Mouse (Mus musculus): ENCODE results near the gene H2al1f. TPM values are rescaled to one million over a fixed set of nuclear protein-coding genes. Genes with fewer than 3 reads are reported as not detected.
"Not testable (repeated sequence)": the region's sequence is repeated elsewhere in the genome, so short reads cannot be mapped to it uniquely, and the experiment has no call there.

The H2al1f gene
- polyA plus RNA-seq, 1 experiment: not detected

DNA sequence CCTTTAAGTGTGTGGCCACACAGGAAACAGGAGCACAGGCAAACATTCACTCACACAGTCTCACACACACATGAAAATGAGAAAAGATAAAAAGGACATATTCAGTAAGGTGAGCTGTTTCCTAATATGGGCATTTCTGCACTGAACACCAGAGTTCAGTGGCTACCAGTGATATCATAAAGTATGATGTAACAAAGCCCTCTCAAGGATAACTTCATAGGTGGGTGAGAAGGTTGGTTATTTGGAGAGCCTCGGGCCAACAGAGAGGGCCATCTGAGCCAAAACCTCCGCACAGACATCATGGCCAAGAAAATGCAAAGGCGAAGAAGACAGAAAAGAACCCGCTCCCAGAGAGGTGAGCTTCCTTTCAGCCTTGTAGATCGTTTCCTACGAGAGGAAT, 6.2 kb downstream of the H2al1f start, which contains the start of gene H2al1h:
Gene H2al1h (plus strand): TSS at position 301 of the 400 bp plus-strand sequence.
- H3K4me1 ChIP-seq (ENCODE audit: control insufficient read depth, insufficient read depth, low read length); DNase-seq; H3K4me3 ChIP-seq (replicated peaks; ENCODE audit: extremely low read depth, low read depth, low read length): not testable (repeated sequence)
- WGBS: no CpG with 5 or more reads among the region's 6 CpGs

DNA sequence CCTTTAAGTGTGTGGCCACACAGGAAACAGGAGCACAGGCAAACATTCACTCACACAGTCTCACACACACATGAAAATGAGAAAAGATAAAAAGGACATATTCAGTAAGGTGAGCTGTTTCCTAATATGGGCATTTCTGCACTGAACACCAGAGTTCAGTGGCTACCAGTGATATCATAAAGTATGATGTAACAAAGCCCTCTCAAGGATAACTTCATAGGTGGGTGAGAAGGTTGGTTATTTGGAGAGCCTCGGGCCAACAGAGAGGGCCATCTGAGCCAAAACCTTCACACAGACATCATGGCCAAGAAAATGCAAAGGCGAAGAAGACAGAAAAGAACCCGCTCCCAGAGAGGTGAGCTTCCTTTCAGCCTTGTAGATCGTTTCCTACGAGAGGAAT, 9.4 kb downstream of the H2al1f start, which contains the start of gene H2al1i:
Gene H2al1i (plus strand): TSS at position 301 of the 400 bp plus-strand sequence.
- H3K4me3 ChIP-seq (replicated peaks; ENCODE audit: extremely low read depth, low read depth, low read length); H3K4me1 ChIP-seq (ENCODE audit: control insufficient read depth, insufficient read depth, low read length); DNase-seq: not testable (repeated sequence)
- 85% methylated on average over 3 of the region's 5 CpGs for WGBS

DNA sequence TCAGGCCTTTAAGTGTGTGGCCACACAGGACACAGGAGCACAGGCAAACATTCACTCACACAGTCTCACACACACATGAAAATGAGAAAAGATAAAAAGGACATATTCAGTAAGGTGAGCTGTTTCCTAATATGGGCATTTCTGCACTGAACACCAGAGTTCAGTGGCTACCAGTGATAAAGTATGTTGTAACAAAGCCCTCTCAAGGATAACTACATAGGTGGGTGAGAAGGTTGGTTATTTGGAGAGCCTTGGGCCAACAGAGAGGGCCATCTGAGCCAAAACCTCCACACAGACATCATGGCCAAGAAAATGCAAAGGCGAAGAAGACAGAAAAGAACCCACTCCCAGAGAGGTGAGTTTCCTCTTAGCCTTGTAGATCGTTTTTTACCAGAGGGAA, 12.6 kb downstream of the H2al1f start, which contains the start of gene H2al1j:
Gene H2al1j (plus strand): TSS at position 301 of the 400 bp plus-strand sequence.
- WGBS: 80% methylated on average over 2 of the region's 2 CpGs
- not testable (repeated sequence) for H3K4me1 ChIP-seq (ENCODE audit: control insufficient read depth, insufficient read depth, low read length); H3K4me3 ChIP-seq (replicated peaks; ENCODE audit: extremely low read depth, low read depth, low read length); DNase-seq

DNA sequence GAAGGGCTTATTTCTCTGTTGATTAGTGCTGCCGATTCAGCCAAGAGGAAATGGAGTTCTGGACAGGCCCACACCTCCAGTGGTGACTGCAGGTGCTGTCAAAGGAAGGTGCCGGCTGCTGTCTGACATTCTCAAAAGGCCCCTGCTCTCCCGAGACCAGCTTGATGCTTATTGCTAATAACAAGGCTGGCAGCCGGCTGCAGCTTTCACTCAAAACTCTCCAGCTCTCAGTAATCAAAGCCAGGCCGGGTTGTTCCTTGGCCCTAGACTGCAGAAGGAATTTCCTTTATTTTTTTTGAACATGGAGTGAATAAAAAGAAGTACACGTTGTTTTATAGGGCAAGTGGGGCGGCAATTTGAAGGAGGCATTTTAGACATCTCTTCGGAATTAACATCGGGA, 30.8 kb downstream of the H2al1f start:
- no peak for DNase-seq
- no peak for TF ChIP-seq CTCF (IDR thresholded peaks at IDR 0.05; ENCODE audit: insufficient read depth, low read length)
- no peak for TF ChIP-seq POLR2A (IDR thresholded peaks at IDR 0.05; ENCODE audit: borderline replicate concordance, extremely low read depth, low read depth, low read length)
- Histone ChIP-seq H3K4me1 (ENCODE audit: control insufficient read depth, insufficient read depth, low read length) (no peaks in the 10 kb centered on the region), H3K4me3 (replicated peaks; ENCODE audit: extremely low read depth, low read depth, low read length) (no peak overlapping the region)
- WGBS: 66% methylated on average over 9 of the region's 9 CpGs

DNA sequence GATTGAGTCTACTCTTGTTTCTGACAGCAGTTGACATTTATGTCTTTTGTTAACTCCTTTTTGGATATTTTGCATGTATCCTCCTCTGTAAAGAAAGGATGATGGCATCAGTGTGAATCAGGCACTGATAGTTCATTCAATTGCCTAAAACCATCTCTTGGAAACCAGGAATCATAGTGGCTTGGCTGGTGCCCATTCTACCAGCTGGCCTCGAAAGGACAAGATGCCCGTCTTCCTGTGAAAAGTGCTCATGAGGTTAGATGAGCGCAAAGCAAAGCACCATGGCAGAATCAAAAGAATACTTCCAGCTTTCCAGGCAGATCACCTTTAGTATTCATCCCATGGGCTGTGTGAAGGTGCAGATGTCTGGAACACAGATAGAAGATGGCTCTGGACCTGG, 31.8 kb downstream of the H2al1f start:
- TF ChIP-seq CTCF (IDR thresholded peaks at IDR 0.05; ENCODE audit: insufficient read depth, low read length): no peak
- TF ChIP-seq POLR2A (IDR thresholded peaks at IDR 0.05; ENCODE audit: borderline replicate concordance, extremely low read depth, low read depth, low read length): no peak
- no peak overlapping the region for H3K4me3 ChIP-seq (replicated peaks; ENCODE audit: extremely low read depth, low read depth, low read length)
- WGBS: 87% methylated on average over 3 of the region's 3 CpGs
- H3K4me1 ChIP-seq (ENCODE audit: control insufficient read depth, insufficient read depth, low read length): no peaks in the 10 kb centered on the region
- no peak for DNase-seq

DNA sequence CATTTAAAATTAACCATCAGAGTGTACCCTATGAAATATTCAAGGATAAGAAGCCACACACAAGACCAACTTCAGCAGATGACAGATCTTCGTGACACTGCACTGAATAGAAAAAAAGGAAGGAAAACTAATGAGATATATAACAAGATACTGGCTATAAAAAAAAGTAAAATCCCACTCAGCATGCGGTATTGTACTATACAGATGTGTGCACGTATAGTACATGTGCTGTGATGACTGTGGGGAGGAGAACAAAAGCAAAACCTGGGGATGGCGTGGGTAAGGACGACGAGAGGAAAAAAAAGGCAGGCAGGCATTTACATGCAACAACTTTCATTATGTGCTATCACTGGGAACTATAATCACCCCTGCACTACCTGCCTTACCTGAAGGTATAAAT, 45.9 kb downstream of the H2al1f start:
- 72% methylated on average over 6 of the region's 6 CpGs for WGBS
- no peaks in the 10 kb centered on the region for H3K4me1 ChIP-seq (ENCODE audit: control insufficient read depth, insufficient read depth, low read length)
- no peak for DNase-seq
- TF ChIP-seq CTCF (IDR thresholded peaks at IDR 0.05; ENCODE audit: insufficient read depth, low read length) (no peak), POLR2A (IDR thresholded peaks at IDR 0.05; ENCODE audit: borderline replicate concordance, extremely low read depth, low read depth, low read length) (no peak)
- no peak overlapping the region for H3K4me3 ChIP-seq (replicated peaks; ENCODE audit: extremely low read depth, low read depth, low read length)

DNA sequence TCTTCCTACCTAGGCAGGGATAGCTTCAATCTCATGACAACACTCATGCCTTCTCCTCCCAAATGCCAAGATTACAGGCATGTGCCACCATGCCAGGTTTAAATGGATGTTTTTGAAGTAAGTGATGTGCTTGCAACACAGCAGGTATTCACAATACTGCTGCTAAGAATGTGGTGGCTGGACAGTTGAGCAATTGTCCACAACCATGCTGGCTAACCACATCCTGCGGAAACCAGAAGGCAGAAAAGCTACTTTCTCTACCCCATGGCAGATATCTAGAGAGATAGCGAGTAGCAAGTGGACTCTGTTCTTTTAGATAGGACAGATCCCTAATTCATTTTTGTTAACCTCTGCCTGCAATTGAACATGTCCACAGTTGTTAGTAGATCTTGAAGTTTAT, 46.3 kb downstream of the H2al1f start:
- H3K4me3 ChIP-seq (replicated peaks; ENCODE audit: extremely low read depth, low read depth, low read length): no peak overlapping the region
- no peak for DNase-seq
- H3K4me1 ChIP-seq (ENCODE audit: control insufficient read depth, insufficient read depth, low read length): no peaks in the 10 kb centered on the region
- WGBS: 80% methylated on average over 2 of the region's 2 CpGs
- TF ChIP-seq POLR2A (IDR thresholded peaks at IDR 0.05; ENCODE audit: borderline replicate concordance, extremely low read depth, low read depth, low read length) (no peak), CTCF (IDR thresholded peaks at IDR 0.05; ENCODE audit: insufficient read depth, low read length) (no peak)

DNA sequence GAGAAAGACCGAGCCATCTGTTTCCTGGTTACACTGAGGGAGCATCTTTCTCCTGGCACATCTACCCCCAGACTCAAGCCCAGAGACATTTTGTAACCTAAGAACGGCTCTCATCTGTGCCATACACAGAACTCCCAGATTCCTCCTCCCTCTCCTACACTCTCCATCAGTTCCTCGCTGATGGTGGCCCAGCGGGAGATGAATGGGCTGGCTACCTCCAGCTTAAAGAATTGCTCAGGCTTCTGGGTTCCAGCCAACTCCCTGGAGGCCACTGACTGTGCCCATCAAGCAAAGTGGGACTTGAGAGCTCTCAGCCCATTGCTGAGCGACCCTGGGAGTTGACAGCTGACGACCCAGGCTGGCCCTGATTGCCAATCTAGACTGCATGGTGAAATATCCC, 48.9 kb downstream of the H2al1f start:
- no peak for DNase-seq
- TF ChIP-seq POLR2A (IDR thresholded peaks at IDR 0.05; ENCODE audit: borderline replicate concordance, extremely low read depth, low read depth, low read length) (no peak), CTCF (IDR thresholded peaks at IDR 0.05; ENCODE audit: insufficient read depth, low read length) (no peak)
- Histone ChIP-seq H3K4me3 (replicated peaks; ENCODE audit: extremely low read depth, low read depth, low read length) (no peak overlapping the region), H3K4me1 (ENCODE audit: control insufficient read depth, insufficient read depth, low read length) (no peaks in the 10 kb centered on the region)
- 67% methylated on average over 6 of the region's 6 CpGs for WGBS

Other genes starting within 250 kb of the H2al1f start
- gene H2al1a, start 15.9 kb upstream of the H2al1f start, polyA plus RNA-seq (2012; rRNA removed): not detected in 2 replicates
- not detected in 2 replicates for gene H2al1b, start 12.7 kb upstream of the H2al1f start, polyA plus RNA-seq (2012; rRNA removed)
- gene H2al1c, start 9.5 kb upstream of the H2al1f start, polyA plus RNA-seq (2012; rRNA removed): not detected in 2 replicates
- gene H2al1d, start 6.3 kb upstream of the H2al1f start, polyA plus RNA-seq (2012; rRNA removed): not detected in 2 replicates
- not detected in 2 replicates for gene H2al1e, start 3.2 kb upstream of the H2al1f start, polyA plus RNA-seq (2012; rRNA removed)
- gene H2al1g, start 3.1 kb downstream of the H2al1f start, polyA plus RNA-seq (2012; rRNA removed): not detected in 2 replicates
- not detected in 2 replicates for gene H2al1h, start 6.3 kb downstream of the H2al1f start, polyA plus RNA-seq (2012; rRNA removed)
- gene H2al1i, start 9.5 kb downstream of the H2al1f start, polyA plus RNA-seq (2012; rRNA removed): not detected in 2 replicates
- gene H2al1j, start 12.7 kb downstream of the H2al1f start, polyA plus RNA-seq (2012; rRNA removed): not detected in 2 replicates

All from lung, adult 2 months (tissue).